Mouse (Mus musculus) heart, adult 18-20 months (tissue): Measurements from ENCODE around the gene Slc7a15. TPM values are rescaled to one million over a fixed set of nuclear protein-coding genes. Genes with fewer than 3 reads are reported as not detected.
"Not testable (repeated sequence)": the region's sequence is repeated elsewhere in the genome, so short reads cannot be mapped to it uniquely, and the experiment has no call there.

Experiments
- DNase-seq, 2 experiments: peaks; one replicate each; pipeline ENCODE4 v3.0.0; 2021 to 2022; ENCODE audit warnings: mixed read lengths in 1 of 2
- total RNA-seq, 2 experiments: library from RNA; stranded (reverse); gene quantifications; 2 replicates each; pipeline ENCODE4 v1.2.3; 2021

Gene Slc7a15
- total RNA-seq, 2 experiments from 2014 or later: not detected

GRCm38 (mm10) chr12:8559876-8560275 lies 39.0 kb downstream of the Slc7a15 start:
- not testable (repeated sequence) for DNase-seq

GRCm38 (mm10) chr12:8556189-8556588 lies 42.7 kb downstream of the Slc7a15 start:
- no peak for DNase-seq

GRCm38 (mm10) chr12:8555419-8555818 lies 43.4 kb downstream of the Slc7a15 start:
- DNase-seq: no peak

- peak; percentile 79 to 84 for DNase-seq
These were observed 51.5 kb downstream of the Slc7a15 start for GRCm38 (mm10) chr12:8547357-8547756.

- no peak for DNase-seq
These were observed 52.1 kb downstream of the Slc7a15 start for GRCm38 (mm10) chr12:8546801-8547200.

- no peak for DNase-seq
These were observed 53.7 kb downstream of the Slc7a15 start for GRCm38 (mm10) chr12:8545066-8545610.

- no peak for DNase-seq
These were observed 56.5 kb downstream of the Slc7a15 start for GRCm38 (mm10) chr12:8542371-8542770.

GRCm38 (mm10) chr12:8539471-8539870 lies 59.4 kb downstream of the Slc7a15 start:
- no peak for DNase-seq

- DNase-seq: no peak
These were observed 61.6 kb downstream of the Slc7a15 start for GRCm38 (mm10) chr12:8537291-8537690.

- peak in 1 of 2 experiments; percentile 17 for DNase-seq
These were observed 62.5 kb downstream of the Slc7a15 start for GRCm38 (mm10) chr12:8536221-8536965.

- no peak for DNase-seq
These were observed 63.3 kb downstream of the Slc7a15 start for GRCm38 (mm10) chr12:8535596-8535995.

GRCm38 (mm10) chr12:8534915-8535314 lies 64.0 kb downstream of the Slc7a15 start:
- no peak for DNase-seq

GRCm38 (mm10) chr12:8527770-8528169 lies 71.1 kb downstream of the Slc7a15 start:
- no peak for DNase-seq

GRCm38 (mm10) chr12:8527175-8527574 lies 71.7 kb downstream of the Slc7a15 start:
- DNase-seq: no peak

- no peak for DNase-seq
These were observed 74.8 kb downstream of the Slc7a15 start for GRCm38 (mm10) chr12:8524062-8524461.

GRCm38 (mm10) chr12:8522711-8523110 lies 76.2 kb downstream of the Slc7a15 start:
- DNase-seq: no peak

GRCm38 (mm10) chr12:8521375-8522047 lies 77.4 kb downstream of the Slc7a15 start:
- DNase-seq: peak; percentile 91 to 96

GRCm38 (mm10) chr12:8519431-8520160 lies 79.3 kb downstream of the Slc7a15 start:
- DNase-seq: peak in 1 of 2 experiments; percentile 63

GRCm38 (mm10) chr12:8511037-8511882 lies 87.6 kb downstream of the Slc7a15 start:
- DNase-seq: peak; percentile 48 to 72

- no peak for DNase-seq
These were observed 88.4 kb downstream of the Slc7a15 start for GRCm38 (mm10) chr12:8510317-8510988.

- peak; percentile 53 to 70 for DNase-seq
These were observed 89.2 kb downstream of the Slc7a15 start for GRCm38 (mm10) chr12:8509693-8510092.
